Mouse (Mus musculus) mesoderm, embryonic 11.5 days (tissue): Measurements from ENCODE around the gene Csmd2.
"Not testable (repeated sequence)": the region's sequence is repeated elsewhere in the genome, so short reads cannot be mapped to it uniquely, and the experiment has no call there.

Experiments used
- DNase-seq: peaks from one replicate; pipeline ENCODE4 v3.0.0-alpha.2; 2012; ENCODE audit warnings: low read depth, low spot score

Gene Csmd2

DNA sequence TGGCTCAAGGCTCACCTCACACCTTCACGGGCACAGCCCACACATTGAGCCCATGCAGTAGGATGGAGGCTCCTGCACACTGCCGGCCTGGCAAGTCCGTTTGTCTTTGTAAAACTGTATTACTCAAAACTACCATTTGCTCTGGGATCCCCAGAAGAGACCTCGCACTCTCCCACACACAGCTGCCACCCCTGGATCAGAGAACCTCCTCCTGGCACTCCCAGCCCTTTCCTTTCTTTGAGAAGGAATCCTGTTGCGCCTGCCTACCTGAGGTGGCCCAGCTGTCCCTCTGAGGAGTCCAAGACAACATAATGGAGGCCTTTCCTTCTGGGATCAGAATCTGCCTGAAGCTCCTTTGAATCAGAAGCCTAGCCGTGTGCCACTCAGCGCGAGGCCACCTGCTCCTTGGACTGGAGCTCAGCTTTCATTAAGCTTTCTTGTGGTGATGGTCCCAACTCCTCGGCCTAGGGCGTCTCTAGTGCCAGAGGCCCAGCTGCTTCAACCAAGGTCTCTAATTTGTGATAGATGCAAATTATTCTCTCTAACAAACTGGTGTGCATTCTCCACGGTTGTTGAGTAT lies 502.0 kb downstream of the Csmd2 start:
- no peak for DNase-seq

DNA sequence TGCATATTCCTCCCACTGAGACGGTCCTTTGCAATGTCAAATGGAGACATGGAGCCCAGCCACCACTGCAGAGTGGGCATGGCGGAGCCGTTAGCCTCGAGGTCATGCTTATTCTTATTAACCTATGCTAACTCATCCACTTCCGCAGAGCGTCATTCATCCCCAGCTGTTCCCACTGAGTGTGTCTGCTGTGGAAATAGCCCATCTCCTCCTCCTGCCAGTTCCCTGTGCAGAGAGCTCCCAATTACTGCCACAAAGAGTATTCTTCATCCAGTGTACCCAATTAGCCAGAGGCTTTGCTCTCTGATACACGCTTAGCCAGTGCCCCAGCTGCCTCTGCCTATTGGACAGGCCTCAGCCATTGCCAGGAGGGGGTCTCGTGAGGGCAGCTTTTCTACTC lies 504.4 kb downstream of the Csmd2 start:
- no peak for DNase-seq

GRCm38 (mm10) chr4:128499980-128500379 lies 512.3 kb downstream of the Csmd2 start:
- DNase-seq, result no peak

DNA sequence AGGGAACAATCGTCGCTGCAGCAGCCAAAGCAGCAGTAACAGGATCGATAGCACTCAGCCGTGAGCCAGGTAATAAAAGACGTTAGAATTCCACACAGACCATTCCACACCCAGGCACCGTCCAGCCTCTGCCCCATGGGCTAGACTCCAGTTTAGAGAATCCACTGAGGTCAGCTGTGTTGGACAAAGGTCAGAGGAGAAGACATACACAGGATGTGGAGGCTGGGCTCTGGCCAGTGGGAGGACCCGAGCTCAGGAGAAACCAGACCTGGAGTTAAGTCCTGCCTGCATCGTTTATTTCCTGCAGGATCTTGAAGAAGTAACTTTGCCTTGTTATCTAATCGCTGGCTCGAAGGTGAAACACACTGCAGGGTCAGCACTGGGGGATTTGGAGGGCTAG lies 519.2 kb downstream of the Csmd2 start:
- no peak for DNase-seq

DNA sequence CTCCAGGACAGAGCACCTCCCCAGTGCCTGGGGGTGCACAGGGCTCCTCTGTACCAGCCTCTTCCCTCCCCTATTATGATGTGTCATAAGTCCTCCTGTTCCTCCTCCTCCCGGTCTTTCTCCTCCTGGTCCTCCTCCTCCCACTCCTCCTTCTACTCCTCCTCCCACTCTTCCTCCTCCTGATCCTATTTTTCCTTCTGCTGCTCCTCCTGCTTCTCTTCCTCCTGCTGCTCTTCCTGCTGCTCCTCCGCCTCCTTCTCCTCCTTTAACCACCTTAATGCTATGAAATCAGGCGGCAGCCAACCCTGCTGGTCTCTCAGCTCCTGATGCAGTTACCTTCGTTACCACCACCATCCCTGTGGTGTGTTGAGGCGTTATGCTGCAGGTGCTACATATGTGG lies 522.2 kb downstream of the Csmd2 start:
- DNase-seq, result no peak

GRCm38 (mm10) chr4:128514496-128514895 lies 526.8 kb downstream of the Csmd2 start:
- DNase-seq, result no peak

- no peak for DNase-seq
Observed at GRCm38 (mm10) chr4:128521276-128521675, 533.6 kb downstream of the Csmd2 start.

GRCm38 (mm10) chr4:128543378-128543777 lies 555.7 kb downstream of the Csmd2 start:
- peak; percentile 28 for DNase-seq

- not testable (repeated sequence) for DNase-seq
Observed at GRCm38 (mm10) chr4:128543956-128544486, 556.4 kb downstream of the Csmd2 start.

- DNase-seq, result no peak
Observed at GRCm38 (mm10) chr4:128550756-128551155, 563.1 kb downstream of the Csmd2 start.

DNA sequence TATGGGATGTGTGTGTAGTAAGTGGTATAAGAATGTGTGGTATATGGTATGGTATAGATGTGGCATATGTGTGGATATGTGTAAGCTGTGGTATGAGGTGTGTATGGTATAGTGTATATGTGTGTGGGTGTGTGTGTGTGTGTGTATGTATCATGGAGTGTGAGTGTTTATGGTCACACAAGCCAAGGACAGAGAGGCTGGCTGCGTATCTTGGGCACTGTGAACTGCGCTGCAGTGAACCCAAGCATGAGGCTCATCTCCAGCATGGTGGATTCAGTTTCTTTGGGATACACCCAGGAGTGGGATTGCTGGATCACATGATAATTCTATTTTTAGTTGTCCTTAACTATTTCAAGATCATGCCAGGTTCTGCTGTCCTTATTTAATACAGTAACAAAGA lies 566.5 kb downstream of the Csmd2 start:
- DNase-seq, result no peak

DNA sequence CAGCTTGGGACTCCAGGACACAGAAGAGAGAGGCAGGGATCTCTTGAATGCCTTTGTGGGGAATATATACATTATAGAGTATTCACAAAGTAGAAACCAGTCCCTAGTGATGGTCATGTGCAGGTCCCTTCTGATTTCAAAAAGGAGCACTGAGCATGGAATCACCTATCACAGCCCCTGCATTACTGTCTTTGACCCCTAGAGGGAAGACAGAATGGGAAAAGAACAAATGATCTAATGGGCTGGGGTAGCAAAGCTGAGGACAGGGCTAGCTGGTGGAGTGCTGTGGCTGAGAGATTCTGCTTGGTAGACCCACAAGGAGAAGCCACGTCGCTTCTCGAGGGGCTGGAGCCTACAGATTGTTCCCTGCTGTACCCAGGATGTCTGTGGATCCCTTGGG lies 572.7 kb downstream of the Csmd2 start:
- no peak for DNase-seq

DNA sequence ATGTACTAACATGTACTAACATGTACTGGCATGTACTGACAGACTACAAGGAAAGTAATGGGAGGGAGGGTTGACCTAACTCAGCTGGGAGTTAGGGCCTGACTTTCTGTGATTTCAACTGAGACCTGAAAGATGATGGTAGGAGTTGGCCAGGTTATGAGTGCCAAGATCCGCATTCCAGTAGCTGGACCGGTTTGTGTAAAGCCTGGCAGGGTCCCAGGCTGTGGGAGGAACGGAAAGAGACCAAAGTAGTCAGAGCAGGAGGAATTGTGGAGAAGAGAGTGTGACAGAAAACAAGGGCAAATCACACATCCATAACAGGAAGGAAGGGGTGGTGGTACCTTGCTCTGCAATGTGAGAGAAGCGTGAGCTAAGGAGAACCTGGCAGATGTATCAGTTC lies 588.2 kb downstream of the Csmd2 start:
- no peak for DNase-seq

GRCm38 (mm10) chr4:128579182-128579581 lies 591.5 kb downstream of the Csmd2 start:
- no peak for DNase-seq

DNA sequence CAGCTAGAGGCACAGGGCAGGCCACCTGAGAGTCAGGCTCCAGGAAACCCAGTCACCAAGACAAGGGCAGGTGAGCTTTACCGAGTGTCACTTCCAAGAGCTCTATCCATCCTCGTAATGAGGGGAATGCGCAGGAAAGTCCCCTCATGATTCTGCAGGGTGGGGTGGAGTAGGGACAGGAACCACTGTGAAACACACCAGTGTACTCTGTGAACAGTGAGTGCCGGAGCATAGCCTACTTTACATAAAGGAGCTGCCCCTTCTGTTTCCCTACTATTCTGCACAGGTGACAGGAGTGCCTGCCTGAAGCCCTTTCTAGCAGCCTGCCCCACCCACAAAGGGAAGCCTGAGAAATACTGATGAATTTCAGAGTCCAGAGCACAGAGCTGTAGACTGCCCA lies 605.6 kb downstream of the Csmd2 start:
- no peak for DNase-seq

DNA sequence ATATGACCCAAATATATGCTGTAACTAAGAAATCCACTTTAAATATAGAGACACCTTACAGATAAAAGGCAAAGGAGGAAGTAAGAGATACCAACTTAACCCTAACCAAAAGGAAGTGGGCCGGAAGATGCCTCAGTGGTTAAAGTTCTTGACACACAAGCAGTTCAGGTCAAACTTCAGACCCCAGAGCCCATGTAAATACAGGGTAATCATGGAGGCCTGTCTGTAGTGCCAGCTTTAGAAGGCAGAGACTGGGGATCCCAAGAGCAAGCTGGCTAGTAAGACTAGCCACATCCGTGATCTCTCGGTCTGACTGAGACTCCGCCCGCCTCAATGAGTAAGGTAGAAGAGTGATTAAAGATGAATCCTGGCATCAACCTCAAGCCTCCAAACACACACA lies 606.4 kb downstream of the Csmd2 start:
- no peak for DNase-seq

DNA sequence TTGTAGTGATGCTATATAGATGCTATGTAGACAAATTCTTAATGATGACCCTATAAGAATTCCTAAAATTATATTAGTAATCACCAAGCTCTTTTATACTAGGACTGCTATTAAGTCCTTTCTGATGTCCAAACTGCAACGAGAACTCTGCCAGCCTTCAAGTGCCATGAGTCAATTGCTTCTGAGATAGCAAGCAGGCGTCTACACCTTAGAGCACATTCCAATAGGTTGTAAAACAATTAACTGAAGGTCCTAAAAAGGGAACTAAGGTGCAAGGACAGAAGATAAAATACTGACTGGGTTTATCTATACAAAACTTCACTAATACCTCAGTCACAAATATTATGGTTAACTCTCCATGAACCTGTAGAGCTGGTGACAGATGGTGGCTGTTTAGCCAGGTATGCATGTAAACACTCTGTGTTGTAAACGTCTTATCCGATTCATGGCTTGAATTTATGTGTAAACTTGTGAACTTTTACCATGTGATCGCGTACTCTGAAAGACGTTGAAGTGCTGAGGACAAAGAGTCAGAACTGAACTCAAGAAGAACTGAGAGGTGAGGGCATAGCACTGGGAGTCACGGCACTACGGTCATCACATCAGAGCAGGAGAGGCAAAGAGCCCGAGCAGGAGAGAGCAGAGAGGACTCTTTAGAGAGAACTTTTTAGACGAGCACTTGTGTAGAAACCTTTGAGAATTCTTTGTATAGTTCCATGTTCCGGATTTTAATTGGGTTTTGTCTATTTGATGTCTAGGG lies 610.3 kb downstream of the Csmd2 start:
- no peak for DNase-seq

DNA sequence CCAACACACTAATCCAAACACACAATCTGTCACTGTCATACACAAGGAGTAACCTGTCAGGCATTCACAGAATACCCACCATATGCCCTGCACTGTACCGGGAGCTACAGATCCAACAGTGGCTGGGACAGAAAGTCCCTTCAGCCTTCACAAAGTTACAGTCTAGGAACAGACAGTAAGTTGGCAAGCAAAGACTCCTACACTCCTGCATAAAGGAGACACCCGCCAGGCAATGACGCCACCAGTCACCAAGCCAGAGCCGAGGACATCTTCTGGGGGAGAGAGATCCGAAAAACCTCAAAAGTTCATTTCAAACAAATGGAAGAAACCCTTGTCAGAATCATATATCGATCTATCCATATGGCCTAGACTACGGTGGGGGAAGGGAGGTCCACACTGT lies 618.9 kb downstream of the Csmd2 start:
- DNase-seq, result no peak

- no peak for DNase-seq
Observed at GRCm38 (mm10) chr4:128607661-128608060, 620.0 kb downstream of the Csmd2 start.

DNA sequence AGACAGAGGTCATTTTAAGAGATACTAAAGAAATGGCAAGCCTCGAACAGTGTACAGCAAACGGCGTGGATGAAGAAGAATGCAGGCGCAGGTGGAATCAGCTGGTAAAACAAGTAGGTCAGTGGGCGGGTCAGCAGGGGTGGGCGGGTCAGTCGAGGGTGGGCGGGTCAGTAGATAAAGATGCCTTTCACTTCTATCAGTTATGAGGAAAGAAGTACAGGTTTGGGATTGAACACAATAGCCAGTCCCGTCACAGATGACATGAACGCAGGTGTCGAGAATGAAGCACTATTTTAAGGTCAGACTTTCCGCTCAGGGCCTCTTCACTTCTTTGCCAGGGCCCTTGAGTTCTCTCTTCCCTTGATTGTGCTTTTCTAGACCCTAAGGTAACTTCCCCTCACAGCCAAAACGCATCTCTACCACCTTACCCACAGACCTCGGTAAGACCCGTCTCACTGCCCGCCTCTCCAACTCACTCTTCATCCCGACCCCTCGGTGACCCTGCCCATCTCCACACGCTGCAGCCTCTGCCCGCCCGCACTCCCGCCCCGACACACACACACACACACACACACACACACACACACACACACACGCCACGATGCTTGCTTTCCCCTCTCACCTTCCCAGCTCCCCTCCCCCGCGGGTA lies 621.7 kb downstream of the Csmd2 start:
- peak; percentile 23 for DNase-seq

GRCm38 (mm10) chr4:128609925-128610402 lies 622.3 kb downstream of the Csmd2 start, which contains the start of gene Zscan20:
TSS of gene Zscan20 (minus strand) at chr4:128610098.
- peak; percentile 98 for DNase-seq

GRCm38 (mm10) chr4:128610706-128611105 lies 623.0 kb downstream of the Csmd2 start:
- DNase-seq, result no peak
